Mouse (Mus musculus): ENCODE data around the gene Tacr1. TPM values are rescaled to one million over a fixed set of nuclear protein-coding genes. Genes with fewer than 3 reads are reported as not detected.
"Not testable (repeated sequence)": the region's sequence is repeated elsewhere in the genome, so short reads cannot be mapped to it uniquely, and the experiment has no call there.

Tacr1 gene
- polyA plus RNA-seq, 1 experiment from 2014 or later, result 1.2 TPM

DNA sequence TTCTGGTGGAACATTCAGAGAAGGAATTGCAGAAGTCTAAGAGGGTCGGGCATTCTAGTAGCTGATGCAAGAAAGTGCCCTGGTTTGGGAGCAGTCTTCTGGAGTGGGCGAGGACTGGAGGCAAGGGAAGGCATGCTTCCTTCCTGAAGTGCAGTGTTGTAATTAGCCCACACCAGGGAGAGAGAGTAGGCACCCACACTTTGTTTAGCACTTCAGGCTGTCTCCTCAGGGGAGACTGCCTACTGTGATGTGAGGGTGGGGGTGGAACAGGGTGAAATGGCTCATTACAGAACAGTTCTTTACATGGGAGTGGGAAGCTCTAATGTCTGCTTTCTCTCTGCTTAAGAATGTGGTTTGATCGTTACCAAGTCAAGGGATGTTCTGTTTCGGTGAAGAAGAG, 35.0 kb downstream of the Tacr1 start:
- DNase-seq (ENCODE audit: low spot score, missing footprints) (no peak), ATAC-seq (ENCODE audit: low FRiP score) (no peak)
- no peaks in the 10 kb centered on the region for H3K4me1 ChIP-seq (ENCODE audit: control insufficient read depth, insufficient read depth, low read length)
- H3K36me3 ChIP-seq (ENCODE audit: control insufficient read depth, insufficient read depth, low read length), result no peaks in the 10 kb centered on the region
- H3K27ac ChIP-seq (ENCODE audit: low read depth, low read length), result no peak overlapping the region
- H3K4me2 ChIP-seq, result no peak overlapping the region
- H3K9me3 ChIP-seq (ENCODE audit: control insufficient read depth, low read length), result no peaks in the 10 kb centered on the region
- H3K9ac ChIP-seq (ENCODE audit: low read length), result no peak overlapping the region
- 81% methylated on average over 4 of the region's 4 CpGs for WGBS
- no peaks in the 10 kb centered on the region for H3K27me3 ChIP-seq (ENCODE audit: control insufficient read depth, insufficient read depth, low read length)
- no peak overlapping the region for H3K4me3 ChIP-seq (ENCODE audit: low read depth, low read length)

- H3K27ac ChIP-seq (ENCODE audit: low read depth, low read length); H3K36me3 ChIP-seq (ENCODE audit: control insufficient read depth, insufficient read depth, low read length); ATAC-seq (ENCODE audit: low FRiP score); H3K9me3 ChIP-seq (ENCODE audit: control insufficient read depth, low read length); H3K27me3 ChIP-seq (ENCODE audit: control insufficient read depth, insufficient read depth, low read length); H3K9ac ChIP-seq (ENCODE audit: low read length); H3K4me1 ChIP-seq (ENCODE audit: control insufficient read depth, insufficient read depth, low read length); H3K4me2 ChIP-seq; DNase-seq (ENCODE audit: low spot score, missing footprints); H3K4me3 ChIP-seq (ENCODE audit: low read depth, low read length): not testable (repeated sequence)
- 78% methylated on average over 8 of the region's 8 CpGs for WGBS
Measured at GRCm38 (mm10) chr6:82452206-82453095, 50.3 kb downstream of the Tacr1 start.

DNA sequence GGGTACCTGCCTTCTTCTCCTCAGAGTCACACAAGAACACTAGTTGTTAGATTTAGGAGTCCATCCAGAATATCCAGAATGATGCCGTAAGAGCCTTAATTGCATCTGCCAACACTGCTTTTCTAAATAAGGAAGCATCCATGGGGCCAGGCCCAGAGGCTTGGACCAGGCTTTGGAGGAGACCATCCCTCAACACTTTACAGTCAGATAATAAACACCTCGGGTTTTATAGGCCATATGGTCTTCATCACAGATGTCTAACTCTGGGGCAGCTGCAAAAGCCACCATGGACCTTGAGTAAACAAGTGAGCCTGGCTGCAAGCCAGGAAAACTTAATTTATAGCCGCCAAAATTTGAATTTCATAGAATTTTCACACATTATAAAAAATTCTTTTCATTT, 53.1 kb downstream of the Tacr1 start:
- Histone ChIP-seq H3K4me3 (ENCODE audit: low read depth, low read length) (no peak overlapping the region), H3K9ac (ENCODE audit: low read length) (no peak overlapping the region), H3K9me3 (ENCODE audit: control insufficient read depth, low read length) (no peaks in the 10 kb centered on the region), H3K36me3 (ENCODE audit: control insufficient read depth, insufficient read depth, low read length) (no peaks in the 10 kb centered on the region), H3K27me3 (ENCODE audit: control insufficient read depth, insufficient read depth, low read length) (no peaks in the 10 kb centered on the region), H3K4me1 (ENCODE audit: control insufficient read depth, insufficient read depth, low read length) (no peaks in the 10 kb centered on the region), H3K27ac (ENCODE audit: low read depth, low read length) (no peak overlapping the region), H3K4me2 (no peak overlapping the region)
- 81% methylated on average over 3 of the region's 3 CpGs for WGBS
- no peak for DNase-seq (ENCODE audit: low spot score, missing footprints)
- no peak for ATAC-seq (ENCODE audit: low FRiP score)

GRCm38 (mm10) chr6:82457163-82457763, 55.1 kb downstream of the Tacr1 start:
- no peak overlapping the region for H3K4me2 ChIP-seq
- no peaks in the 10 kb centered on the region for H3K4me1 ChIP-seq (ENCODE audit: control insufficient read depth, insufficient read depth, low read length)
- WGBS, result 80% methylated on average over 7 of the region's 7 CpGs
- H3K4me3 ChIP-seq (ENCODE audit: low read depth, low read length), result no peak overlapping the region
- no peaks in the 10 kb centered on the region for H3K9me3 ChIP-seq (ENCODE audit: control insufficient read depth, low read length)
- H3K9ac ChIP-seq (ENCODE audit: low read length), result no peak overlapping the region
- H3K27me3 ChIP-seq (ENCODE audit: control insufficient read depth, insufficient read depth, low read length), result no peaks in the 10 kb centered on the region
- no peak for ATAC-seq (ENCODE audit: low FRiP score)
- H3K27ac ChIP-seq (ENCODE audit: low read depth, low read length), result no peak overlapping the region
- DNase-seq (ENCODE audit: low spot score, missing footprints), result no peak
- no peaks in the 10 kb centered on the region for H3K36me3 ChIP-seq (ENCODE audit: control insufficient read depth, insufficient read depth, low read length)

DNA sequence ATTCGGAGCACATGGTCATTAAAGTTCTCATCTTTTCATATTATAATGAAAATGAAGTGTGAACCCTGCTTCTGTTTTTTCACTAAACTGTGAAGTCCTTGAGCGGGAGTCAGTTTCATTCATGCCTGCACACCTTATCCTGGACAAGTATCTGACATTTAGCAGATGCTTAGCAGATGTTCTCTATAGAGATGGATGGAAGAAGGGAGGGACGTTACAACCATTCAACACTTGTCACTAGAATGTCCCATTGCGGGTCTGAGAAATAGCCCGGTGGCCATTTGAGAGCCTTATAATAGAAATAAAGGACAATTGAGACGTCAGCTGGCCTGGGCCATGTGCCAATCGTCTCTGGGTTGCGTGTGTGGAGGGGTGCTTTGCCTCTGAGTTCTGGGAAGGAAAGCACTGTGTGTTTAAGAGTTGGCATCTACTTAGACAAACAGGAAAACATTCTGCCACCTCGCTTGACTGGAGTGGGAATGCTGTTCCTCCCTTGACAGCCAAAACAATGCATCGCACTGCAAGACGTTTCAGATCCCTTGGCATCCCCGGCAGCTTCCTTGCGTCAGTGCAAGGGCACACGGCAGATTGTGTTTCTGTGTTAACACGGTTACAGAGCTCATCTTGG, 56.7 kb downstream of the Tacr1 start:
- whole genome bisulfite sequencing, result 82% methylated on average over 15 of the region's 15 CpGs
- Histone ChIP-seq H3K36me3 (ENCODE audit: control insufficient read depth, insufficient read depth, low read length) (no peaks in the 10 kb centered on the region), H3K4me3 (ENCODE audit: low read depth, low read length) (no peak overlapping the region), H3K27me3 (ENCODE audit: control insufficient read depth, insufficient read depth, low read length) (no peaks in the 10 kb centered on the region), H3K27ac (ENCODE audit: low read depth, low read length) (no peak overlapping the region), H3K4me1 (ENCODE audit: control insufficient read depth, insufficient read depth, low read length) (no peaks in the 10 kb centered on the region), H3K9ac (ENCODE audit: low read length) (no peak overlapping the region), H3K4me2 (no peak overlapping the region), H3K9me3 (ENCODE audit: control insufficient read depth, low read length) (no peaks in the 10 kb centered on the region)
- DNase-seq (ENCODE audit: low spot score, missing footprints) (no peak), ATAC-seq (ENCODE audit: low FRiP score) (no peak)

GRCm38 (mm10) chr6:82463171-82463570, 61.0 kb downstream of the Tacr1 start:
- H3K27ac ChIP-seq (ENCODE audit: low read depth, low read length), result no peak overlapping the region
- DNase-seq (ENCODE audit: low spot score, missing footprints), result no peak
- no peak overlapping the region for H3K4me2 ChIP-seq
- H3K4me3 ChIP-seq (ENCODE audit: low read depth, low read length), result no peak overlapping the region
- H3K9ac ChIP-seq (ENCODE audit: low read length), result no peak overlapping the region
- H3K9me3 ChIP-seq (ENCODE audit: control insufficient read depth, low read length), result no peaks in the 10 kb centered on the region
- no peaks in the 10 kb centered on the region for H3K4me1 ChIP-seq (ENCODE audit: control insufficient read depth, insufficient read depth, low read length)
- ATAC-seq (ENCODE audit: low FRiP score), result no peak
- no peaks in the 10 kb centered on the region for H3K27me3 ChIP-seq (ENCODE audit: control insufficient read depth, insufficient read depth, low read length)
- H3K36me3 ChIP-seq (ENCODE audit: control insufficient read depth, insufficient read depth, low read length), result no peaks in the 10 kb centered on the region
- whole genome bisulfite sequencing, result 89% methylated on average over 4 of the region's 4 CpGs

GRCm38 (mm10) chr6:82474477-82474876, 72.3 kb downstream of the Tacr1 start:
- Histone ChIP-seq H3K4me1 (ENCODE audit: control insufficient read depth, insufficient read depth, low read length) (no peaks in the 10 kb centered on the region), H3K4me3 (ENCODE audit: low read depth, low read length) (no peak overlapping the region), H3K9me3 (ENCODE audit: control insufficient read depth, low read length) (no peaks in the 10 kb centered on the region), H3K4me2 (no peak overlapping the region), H3K27me3 (ENCODE audit: control insufficient read depth, insufficient read depth, low read length) (no peaks in the 10 kb centered on the region), H3K27ac (ENCODE audit: low read depth, low read length) (no peak overlapping the region), H3K9ac (ENCODE audit: low read length) (no peak overlapping the region), H3K36me3 (ENCODE audit: control insufficient read depth, insufficient read depth, low read length) (no peaks in the 10 kb centered on the region)
- WGBS, result 79% methylated on average over 6 of the region's 6 CpGs
- no peak for DNase-seq (ENCODE audit: low spot score, missing footprints)
- no peak for ATAC-seq (ENCODE audit: low FRiP score)

DNA sequence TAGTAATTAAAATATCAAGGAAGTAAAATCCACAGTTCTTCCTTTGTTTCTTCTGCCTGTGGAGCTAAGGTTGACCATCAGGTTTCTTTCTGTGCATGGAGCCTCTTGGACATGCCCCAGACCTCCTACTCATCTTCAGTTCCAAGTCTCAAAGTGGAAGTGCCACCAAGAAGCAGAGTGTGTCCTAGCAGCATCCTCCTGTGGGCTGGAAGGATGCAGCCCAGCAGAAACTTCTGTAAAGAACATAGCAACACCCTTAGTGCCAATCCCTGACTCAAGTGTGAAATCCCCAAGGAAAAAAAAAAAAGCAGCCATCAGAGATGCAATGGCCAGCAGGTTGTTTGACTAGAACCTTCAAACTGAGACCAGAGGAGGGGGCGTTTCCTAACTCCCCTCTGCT, 81.7 kb downstream of the Tacr1 start:
- Histone ChIP-seq H3K27ac (ENCODE audit: low read depth, low read length) (no peak overlapping the region), H3K4me2 (no peak overlapping the region), H3K9me3 (ENCODE audit: control insufficient read depth, low read length) (no peaks in the 10 kb centered on the region), H3K4me3 (ENCODE audit: low read depth, low read length) (no peak overlapping the region), H3K27me3 (ENCODE audit: control insufficient read depth, insufficient read depth, low read length) (no peaks in the 10 kb centered on the region), H3K36me3 (ENCODE audit: control insufficient read depth, insufficient read depth, low read length) (no peaks in the 10 kb centered on the region), H3K4me1 (ENCODE audit: control insufficient read depth, insufficient read depth, low read length) (no peaks in the 10 kb centered on the region), H3K9ac (ENCODE audit: low read length) (no peak overlapping the region)
- ATAC-seq (ENCODE audit: low FRiP score), result no peak
- DNase-seq (ENCODE audit: low spot score, missing footprints), result no peak
- 69% methylated on average over 1 of the region's 1 CpGs for WGBS

- H3K9ac ChIP-seq (ENCODE audit: low read length), result no peak overlapping the region
- 84% methylated on average over 6 of the region's 6 CpGs for WGBS
- no peaks in the 10 kb centered on the region for H3K27me3 ChIP-seq (ENCODE audit: control insufficient read depth, insufficient read depth, low read length)
- no peaks in the 10 kb centered on the region for H3K9me3 ChIP-seq (ENCODE audit: control insufficient read depth, low read length)
- H3K27ac ChIP-seq (ENCODE audit: low read depth, low read length), result no peak overlapping the region
- no peaks in the 10 kb centered on the region for H3K4me1 ChIP-seq (ENCODE audit: control insufficient read depth, insufficient read depth, low read length)
- no peaks in the 10 kb centered on the region for H3K36me3 ChIP-seq (ENCODE audit: control insufficient read depth, insufficient read depth, low read length)
- H3K4me3 ChIP-seq (ENCODE audit: low read depth, low read length), result no peak overlapping the region
- H3K4me2 ChIP-seq, result no peak overlapping the region
- DNase-seq (ENCODE audit: low spot score, missing footprints), result no peak
- ATAC-seq (ENCODE audit: low FRiP score), result no peak
Measured at GRCm38 (mm10) chr6:82494481-82494880, 92.3 kb downstream of the Tacr1 start.
